Mouse (Mus musculus): ENCODE measurements around the gene Sirt2. TPM values are rescaled to one million over a fixed set of nuclear protein-coding genes. Genes with fewer than 3 reads are reported as not detected.
A peak's percentile ranks its signal among the peaks of the same experiment; 100 is the strongest.

Sirt2 gene
- total and polyA plus RNA-seq, 3 experiments, result 40.9 to 128 (median 68.3) TPM

GRCm38 (mm10) chr7:28822556-28822955, 56.0 kb downstream of the Sirt2 start:
- H3K4me1 ChIP-seq (ENCODE audit: control insufficient read depth in 1 of 2, insufficient read depth in 2 of 2), result peaks cover 32 to 75% of the 10 kb centered on the region in 2 experiments
- H3K4me2 ChIP-seq (ENCODE audit: insufficient read depth, low read depth, poor library complexity, severe bottlenecking), result no peak overlapping the region
- H3K79me2 ChIP-seq (replicated peaks; ENCODE audit: control insufficient read depth, extremely low read depth, insufficient read depth, poor library complexity, severe bottlenecking), result peaks cover 18% of the 10 kb centered on the region
- no peaks in the 10 kb centered on the region for H3K9me3 ChIP-seq (replicated peaks; ENCODE audit: low read length)
- in situ Hi-C loops (cut with MboI; ENCODE audit: low pct_ligation_motif_present, low pct_unique_long_range_greater_than_20kb, low sequenced_read_pairs), result no loop called here
- H3K27ac ChIP-seq (ENCODE audit: insufficient read depth, low read depth), result peak overlapping the region; percentile 61
- peaks cover 48 to 56% of the 10 kb centered on the region in 2 experiments for H3K36me3 ChIP-seq (replicated peaks in 1 of 2; ENCODE audit: control insufficient read depth in 1 of 2, insufficient read depth in 1 of 2, low read length in 1 of 2)
- no peaks in the 10 kb centered on the region for H3K27me3 ChIP-seq (replicated peaks)
- no peak for TF ChIP-seq POLR2AphosphoS2 (IDR thresholded peaks at IDR 0.05; ENCODE audit: low read depth, low read length)
- TF ChIP-seq POLR2A (IDR thresholded peaks at IDR 0.05; ENCODE audit: low read depth, low read length), result peak; percentile 46; the same call in 1 of the 2 replicates
- peak overlapping the region in 1 of 3 experiments; percentile 22 for H3K4me3 ChIP-seq (replicated peaks in 1 of 3; ENCODE audit: low read depth in 2 of 3, low read length in 2 of 3, poor library complexity in 1 of 3)
- H3K9ac ChIP-seq (ENCODE audit: insufficient read depth, low read depth), result no peak overlapping the region
- dilution Hi-C loops (cut with MboI; ENCODE audit: extremely low pct_ligation_motif_present, extremely low pct_unique_long_range_greater_than_20kb, low sequenced_read_pairs), result no loop called here
- no peak for DNase-seq (ENCODE audit: extremely low read depth)

GRCm38 (mm10) chr7:28822993-28823903, 56.7 kb downstream of the Sirt2 start:
- no peak overlapping the region for H3K9ac ChIP-seq (ENCODE audit: insufficient read depth, low read depth)
- in situ Hi-C loops (cut with MboI; ENCODE audit: low pct_ligation_motif_present, low pct_unique_long_range_greater_than_20kb, low sequenced_read_pairs) (no loop called here), dilution Hi-C loops (cut with MboI; ENCODE audit: extremely low pct_ligation_motif_present, extremely low pct_unique_long_range_greater_than_20kb, low sequenced_read_pairs) (no loop called here)
- peaks cover 12% of the 10 kb centered on the region for H3K79me2 ChIP-seq (replicated peaks; ENCODE audit: control insufficient read depth, extremely low read depth, insufficient read depth, poor library complexity, severe bottlenecking)
- peak overlapping the region; percentile 61 for H3K27ac ChIP-seq (ENCODE audit: insufficient read depth, low read depth)
- H3K9me3 ChIP-seq (replicated peaks; ENCODE audit: low read length), result no peaks in the 10 kb centered on the region
- no peak overlapping the region for H3K4me3 ChIP-seq (replicated peaks in 1 of 3; ENCODE audit: low read depth in 2 of 3, low read length in 2 of 3, poor library complexity in 1 of 3)
- no peaks in the 10 kb centered on the region for H3K27me3 ChIP-seq (replicated peaks)
- 0 out of 2 replicates have a peak, but pooled peaks have one; percentile 31 for TF ChIP-seq MAZ (IDR thresholded peaks at IDR 0.05; ENCODE audit: low read depth, low read length)
- no peak for TF ChIP-seq RCOR1 (conservative IDR thresholded peaks at IDR 0.05; ENCODE audit: low read depth, low read length)
- no peak for TF ChIP-seq CTCF (conservative IDR thresholded peaks at IDR 0.05 in 1 of 2, IDR thresholded peaks at IDR 0.05 in 1 of 2; ENCODE audit: low read depth in 2 of 2, low read length in 2 of 2)
- TF ChIP-seq MXI1 (IDR thresholded peaks at IDR 0.05; ENCODE audit: low read depth, low read length), result no peak
- no peak for TF ChIP-seq MEF2A (IDR thresholded peaks at IDR 0.05; ENCODE audit: borderline replicate concordance, low read depth, low read length)
- TF ChIP-seq POLR2AphosphoS2 (IDR thresholded peaks at IDR 0.05; ENCODE audit: low read depth, low read length), result peak; percentile 99
- no peak for TF ChIP-seq ZKSCAN1 (IDR thresholded peaks at IDR 0.05; ENCODE audit: borderline replicate concordance, low read depth, low read length)
- TF ChIP-seq ZNF384 (IDR thresholded peaks at IDR 0.05; ENCODE audit: low read depth, low read length), result no peak
- no peak for TF ChIP-seq BHLHE40 (IDR thresholded peaks at IDR 0.05; ENCODE audit: low read depth, low read length)
- TF ChIP-seq HCFC1 (IDR thresholded peaks at IDR 0.05; ENCODE audit: low read depth, low read length), result no peak
- TF ChIP-seq RAD21 (IDR thresholded peaks at IDR 0.05; ENCODE audit: low read depth, low read length), result no peak
- TF ChIP-seq TBP (conservative IDR thresholded peaks at IDR 0.05; ENCODE audit: low read depth, low read length), result no peak
- no peak for TF ChIP-seq NELFE (IDR thresholded peaks at IDR 0.05; ENCODE audit: low read depth, low read length)
- no peak for TF ChIP-seq EP300 (IDR thresholded peaks at IDR 0.05; ENCODE audit: low read length)
- no peak for TF ChIP-seq KAT2A (IDR thresholded peaks at IDR 0.05; ENCODE audit: insufficient replicate concordance, low read length)
- TF ChIP-seq TCF12 (IDR thresholded peaks at IDR 0.05; ENCODE audit: low read depth, low read length), result no peak
- TF ChIP-seq UBTF (IDR thresholded peaks at IDR 0.05; ENCODE audit: low read depth, low read length), result no peak
- no peak for TF ChIP-seq ELF1 (IDR thresholded peaks at IDR 0.05; ENCODE audit: low read depth, low read length)
- no peak; the same call in 1 of the 2 replicates for TF ChIP-seq POLR2A (IDR thresholded peaks at IDR 0.05; ENCODE audit: low read depth, low read length)
- TF ChIP-seq USF2 (conservative IDR thresholded peaks at IDR 0.05; ENCODE audit: low read depth, low read length), result no peak
- no peak for TF ChIP-seq MAFK (IDR thresholded peaks at IDR 0.05; ENCODE audit: insufficient replicate concordance, low read length)
- no peak for TF ChIP-seq SIN3A (IDR thresholded peaks at IDR 0.05; ENCODE audit: low read length)
- peak; percentile 40 for TF ChIP-seq CHD2 (IDR thresholded peaks at IDR 0.05; ENCODE audit: low read length)
- no peak for TF ChIP-seq NRF1 (IDR thresholded peaks at IDR 0.05; ENCODE audit: low read depth, low read length)
- no peak for TF ChIP-seq CHD1 (IDR thresholded peaks at IDR 0.05; ENCODE audit: low read depth, low read length)
- TF ChIP-seq ZC3H11A (IDR thresholded peaks at IDR 0.05; ENCODE audit: low read depth, low read length), result no peak
- TF ChIP-seq GABPA (IDR thresholded peaks at IDR 0.05; ENCODE audit: insufficient replicate concordance, low read depth, low read length), result no peak
- no peak for DNase-seq (ENCODE audit: extremely low read depth)
- peaks cover 41 to 49% of the 10 kb centered on the region in 2 experiments for H3K36me3 ChIP-seq (replicated peaks in 1 of 2; ENCODE audit: control insufficient read depth in 1 of 2, insufficient read depth in 1 of 2, low read length in 1 of 2)
- H3K4me2 ChIP-seq (ENCODE audit: insufficient read depth, low read depth, poor library complexity, severe bottlenecking), result no peak overlapping the region
- peaks cover 29 to 68% of the 10 kb centered on the region in 2 experiments for H3K4me1 ChIP-seq (ENCODE audit: control insufficient read depth in 1 of 2, insufficient read depth in 2 of 2)
